Mouse (Mus musculus) megakaryocyte, embryonic 14.5 days (primary cell): ENCODE data around the gene Psme3. TPM values are rescaled to one million over a fixed set of nuclear protein-coding genes. Genes with fewer than 3 reads are reported as not detected.

Experiments
- H3K27me3 ChIP-seq: replicated peaks from 2 replicates; pipeline ENCODE3; 2012; ENCODE audit warnings: inconsistent platforms
- H3K36me3 ChIP-seq: replicated peaks from 2 replicates; pipeline ENCODE3; 2012; ENCODE audit warnings: low read length, inconsistent platforms, mixed read lengths
- H3K4me1 ChIP-seq: 2 replicates; pipeline ENCODE4 v1.6.1; 2012; ENCODE audit warnings: inconsistent platforms
- H3K4me3 ChIP-seq: replicated peaks from 2 replicates; pipeline ENCODE3; 2012; ENCODE audit warnings: moderate library complexity, mild to moderate bottlenecking, inconsistent platforms
- H3K9me3 ChIP-seq: 2 replicates; pipeline ENCODE4 v1.6.1; 2012; ENCODE audit warnings: inconsistent platforms
- FLI1 ChIP-seq: IDR thresholded peaks from 2 replicates; pipeline ENCODE4 v1.6.1; 2012; ENCODE audit warnings: low read length, inconsistent platforms, mixed read lengths
- GATA1 ChIP-seq: IDR thresholded peaks from 3 replicates; pipeline ENCODE4 v1.6.1; 2012; ENCODE audit warnings: mixed read lengths, low read length, inconsistent platforms, borderline replicate concordance
- polyA plus RNA-seq: library from polyadenylated mRNA; stranded (reverse); fragments of >175 nt; gene quantifications from 2 replicates; pipeline ENCODE4 v1.2.3, GENCODE M21; 2012; ENCODE audit warnings: low replicate concordance; ENCODE audit not compliant: insufficient read depth

Psme3 gene
- polyA plus RNA-seq, 1 experiment, result 32.6 TPM

- H3K36me3 ChIP-seq, result no peaks in the 10 kb centered on the region
- TF ChIP-seq GATA1, result no peak
- no peak for TF ChIP-seq FLI1
- no peaks in the 10 kb centered on the region for H3K4me1 ChIP-seq
- peaks cover 8% of the 10 kb centered on the region for H3K9me3 ChIP-seq
- no peak overlapping the region for H3K4me3 ChIP-seq
- H3K27me3 ChIP-seq, result peaks cover 38% of the 10 kb centered on the region
Measured at GRCm38 (mm10) chr11:101351100-101351720, 35.2 kb downstream of the Psme3 start.

- Histone ChIP-seq H3K4me3 (no peak overlapping the region), H3K4me1 (no peaks in the 10 kb centered on the region), H3K36me3 (no peaks in the 10 kb centered on the region), H3K27me3 (peaks cover 38% of the 10 kb centered on the region), H3K9me3 (peaks cover 8% of the 10 kb centered on the region)
- no peak for TF ChIP-seq FLI1
- no peak for TF ChIP-seq GATA1
Measured at GRCm38 (mm10) chr11:101351721-101352111, 35.7 kb downstream of the Psme3 start.

GRCm38 (mm10) chr11:101353436-101353835 lies 37.4 kb downstream of the Psme3 start:
- no peak for TF ChIP-seq GATA1
- TF ChIP-seq FLI1, result no peak

GRCm38 (mm10) chr11:101354438-101355010 lies 38.5 kb downstream of the Psme3 start:
- peaks cover 8% of the 10 kb centered on the region for H3K9me3 ChIP-seq
- peaks cover 19% of the 10 kb centered on the region for H3K4me1 ChIP-seq
- H3K4me3 ChIP-seq, result no peak overlapping the region
- H3K27me3 ChIP-seq, result peaks cover 32% of the 10 kb centered on the region
- no peak for TF ChIP-seq FLI1
- no peak for TF ChIP-seq GATA1
- no peaks in the 10 kb centered on the region for H3K36me3 ChIP-seq

More at GRCm38 (mm10) chr11:101353436-101353835, 37.4 kb downstream of the Psme3 start:
- H3K4me1 ChIP-seq, result peaks cover 13% of the 10 kb centered on the region
- H3K4me3 ChIP-seq, result no peak overlapping the region
- H3K9me3 ChIP-seq, result peaks cover 8% of the 10 kb centered on the region
- no peaks in the 10 kb centered on the region for H3K36me3 ChIP-seq
- peaks cover 39% of the 10 kb centered on the region for H3K27me3 ChIP-seq

- Histone ChIP-seq H3K9me3 (no peaks in the 10 kb centered on the region), H3K27me3 (peaks cover 23% of the 10 kb centered on the region), H3K36me3 (no peaks in the 10 kb centered on the region), H3K4me1 (peaks cover 33% of the 10 kb centered on the region), H3K4me3 (no peak overlapping the region)
- TF ChIP-seq FLI1 (no peak), GATA1 (no peak)
Measured at GRCm38 (mm10) chr11:101355916-101356315, 39.9 kb downstream of the Psme3 start.

- Histone ChIP-seq H3K27me3 (peaks cover 15% of the 10 kb centered on the region), H3K4me3 (no peak overlapping the region), H3K36me3 (no peaks in the 10 kb centered on the region), H3K9me3 (no peaks in the 10 kb centered on the region), H3K4me1 (peaks cover 39% of the 10 kb centered on the region)
- TF ChIP-seq GATA1 (no peak), FLI1 (no peak)
Measured at GRCm38 (mm10) chr11:101357505-101358182, 41.6 kb downstream of the Psme3 start.

- H3K27me3 ChIP-seq, result peaks cover 11% of the 10 kb centered on the region
- no peak for TF ChIP-seq GATA1
- TF ChIP-seq FLI1, result no peak
Measured at GRCm38 (mm10) chr11:101359776-101360175, 43.8 kb downstream of the Psme3 start.

GRCm38 (mm10) chr11:101360651-101361113 lies 44.7 kb downstream of the Psme3 start:
- peaks cover 13% of the 10 kb centered on the region for H3K27me3 ChIP-seq
- no peak overlapping the region for H3K4me3 ChIP-seq
- peaks cover 45% of the 10 kb centered on the region for H3K4me1 ChIP-seq
- H3K9me3 ChIP-seq, result no peaks in the 10 kb centered on the region
- TF ChIP-seq FLI1 (no peak), GATA1 (no peak)
- no peaks in the 10 kb centered on the region for H3K36me3 ChIP-seq

More at GRCm38 (mm10) chr11:101359776-101360175, 43.8 kb downstream of the Psme3 start:
- Histone ChIP-seq H3K4me1 (peaks cover 44% of the 10 kb centered on the region), H3K36me3 (no peaks in the 10 kb centered on the region), H3K4me3 (no peak overlapping the region), H3K9me3 (no peaks in the 10 kb centered on the region)

GRCm38 (mm10) chr11:101364531-101364931 lies 48.5 kb downstream of the Psme3 start:
- Histone ChIP-seq H3K4me3 (no peak overlapping the region), H3K9me3 (no peaks in the 10 kb centered on the region), H3K27me3 (peaks cover 27% of the 10 kb centered on the region), H3K36me3 (no peaks in the 10 kb centered on the region), H3K4me1 (peaks cover 26% of the 10 kb centered on the region)
- TF ChIP-seq GATA1, result no peak
- no peak for TF ChIP-seq FLI1

GRCm38 (mm10) chr11:101367326-101367935 lies 51.4 kb downstream of the Psme3 start, which contains the start of gene G6pc:
G6pc (plus strand) TSS chr11:101367561.
- Histone ChIP-seq H3K4me3 (no peak within 1 kb of the TSS), H3K27me3 (peaks cover 41% of the 10 kb centered on the region), H3K4me1 (peaks cover 10% of the 10 kb centered on the region), H3K9me3 (no peaks in the 10 kb centered on the region), H3K36me3 (no peaks in the 10 kb centered on the region)
- TF ChIP-seq GATA1 (no peak), FLI1 (no peak)
